Mouse (Mus musculus): ENCODE measurements around the gene Lcmt1. TPM values are rescaled to one million over a fixed set of nuclear protein-coding genes. Genes with fewer than 3 reads are reported as not detected.

Gene Lcmt1
- total and polyA plus RNA-seq, 3 experiments, result 26.4 to 34.8 (median 27.6) TPM

DNA sequence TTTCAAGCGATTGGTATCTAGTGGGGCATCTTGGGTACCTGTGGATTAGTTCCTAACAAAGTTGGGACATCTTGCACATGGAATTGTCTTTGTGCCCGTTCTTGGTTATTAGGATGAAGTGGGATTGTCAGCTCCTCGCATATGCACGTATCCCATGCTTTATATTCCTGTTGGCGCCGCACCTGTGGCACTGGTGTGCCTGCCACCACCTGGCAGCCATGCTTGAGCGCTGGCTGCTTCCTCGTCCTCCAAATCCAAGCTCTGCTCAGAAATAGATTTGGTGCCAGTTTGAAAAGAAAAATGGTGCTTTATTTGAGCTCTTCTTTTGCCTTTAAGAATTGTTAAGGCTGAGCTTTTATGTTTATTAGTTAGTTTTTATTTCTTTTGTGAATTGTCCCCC lies 28.3 kb downstream of the Lcmt1 start (continued):
- TF ChIP-seq SIN3A (IDR thresholded peaks at IDR 0.05; ENCODE audit: low read length) (no peak), E2F4 (IDR thresholded peaks at IDR 0.05; ENCODE audit: insufficient replicate concordance, low read depth, low read length) (no peak), ZMIZ1 (IDR thresholded peaks at IDR 0.05; ENCODE audit: low read depth, low read length) (no peak), POLR2A (IDR thresholded peaks at IDR 0.05; ENCODE audit: low read depth, low read length) (no peak)

DNA sequence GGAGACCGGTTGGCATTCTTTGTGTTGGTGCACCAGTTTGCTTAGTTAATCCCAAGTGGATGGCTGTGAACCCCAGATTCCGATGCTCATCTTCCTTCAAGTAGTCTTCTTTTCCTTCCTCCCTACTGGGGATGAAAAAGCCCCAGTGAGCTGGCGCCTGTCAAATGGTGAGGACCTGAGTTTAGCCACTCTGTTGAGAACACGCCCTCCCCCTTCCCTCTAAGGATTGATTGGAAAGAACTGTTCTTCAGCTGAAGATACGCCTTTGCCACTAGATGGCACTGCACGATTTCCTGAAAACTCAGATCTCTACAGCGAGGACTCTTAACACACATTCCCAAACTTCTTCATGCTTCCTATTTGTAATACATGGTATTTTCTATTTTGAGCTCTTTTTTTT lies 29.2 kb downstream of the Lcmt1 start:
- Histone ChIP-seq H3K9me3 (replicated peaks; ENCODE audit: low read length) (no peaks in the 10 kb centered on the region), H3K79me2 (replicated peaks; ENCODE audit: control insufficient read depth, extremely low read depth, insufficient read depth, poor library complexity, severe bottlenecking) (no peaks in the 10 kb centered on the region), H3K4me1 (ENCODE audit: control insufficient read depth in 1 of 2, insufficient read depth in 2 of 2) (peaks cover 11 to 26% of the 10 kb centered on the region in 2 experiments), H3K4me3 (replicated peaks in 1 of 3; ENCODE audit: low read depth in 2 of 3, low read length in 2 of 3, poor library complexity in 1 of 3) (no peak overlapping the region), H3K27ac (ENCODE audit: insufficient read depth, low read depth) (no peak overlapping the region), H3K27me3 (replicated peaks) (no peaks in the 10 kb centered on the region), H3K9ac (ENCODE audit: insufficient read depth, low read depth) (no peak overlapping the region), H3K4me2 (ENCODE audit: insufficient read depth, low read depth, poor library complexity, severe bottlenecking) (no peak overlapping the region), H3K36me3 (replicated peaks in 1 of 2; ENCODE audit: control insufficient read depth in 1 of 2, insufficient read depth in 1 of 2, low read length in 1 of 2) (peaks cover 0 to 35% of the 10 kb centered on the region in 2 experiments)
- peak; percentile 19; the same call in 1 of the 2 replicates for TF ChIP-seq ELF1 (IDR thresholded peaks at IDR 0.05; ENCODE audit: low read depth, low read length)
- no peak for TF ChIP-seq GABPA (IDR thresholded peaks at IDR 0.05; ENCODE audit: insufficient replicate concordance, low read depth, low read length)
- peak; percentile 73 for TF ChIP-seq SMC3 (IDR thresholded peaks at IDR 0.05; ENCODE audit: low read depth, low read length)
- TF ChIP-seq CTCF (conservative IDR thresholded peaks at IDR 0.05 in 1 of 2, IDR thresholded peaks at IDR 0.05 in 1 of 2; ENCODE audit: low read depth in 2 of 2, low read length in 2 of 2), result peak; percentile 38 to 84; a peak in 3 of 4 replicates
- peak; percentile 75 for TF ChIP-seq RAD21 (IDR thresholded peaks at IDR 0.05; ENCODE audit: low read depth, low read length)
- peak; percentile 47 for DNase-seq (ENCODE audit: extremely low read depth)
- in situ Hi-C loops (cut with MboI; ENCODE audit: low pct_ligation_motif_present, low pct_unique_long_range_greater_than_20kb, low sequenced_read_pairs), result no loop called here
- dilution Hi-C loops (cut with MboI; ENCODE audit: extremely low pct_ligation_motif_present, extremely low pct_unique_long_range_greater_than_20kb, low sequenced_read_pairs), result no loop called here

DNA sequence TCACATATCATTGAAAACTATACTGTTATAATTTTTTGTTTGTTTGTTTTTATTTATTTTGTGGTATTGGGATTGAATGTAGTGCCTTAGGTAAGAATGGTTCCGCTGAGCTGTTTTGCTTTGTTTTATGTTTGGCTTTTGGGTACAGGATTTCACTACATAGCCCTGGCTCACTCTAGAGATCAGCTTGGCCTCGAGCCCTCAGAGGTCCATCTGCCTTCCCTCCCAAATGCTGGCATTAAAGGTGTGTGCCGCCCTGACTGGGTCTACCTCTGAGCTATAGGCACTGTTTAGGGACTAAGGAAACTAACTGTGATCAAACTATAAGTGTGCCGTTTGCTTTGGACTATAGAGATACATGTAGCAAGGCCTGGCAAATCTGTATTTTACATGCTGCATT lies 29.7 kb downstream of the Lcmt1 start:
- Histone ChIP-seq H3K9ac (ENCODE audit: insufficient read depth, low read depth) (no peak overlapping the region), H3K27ac (ENCODE audit: insufficient read depth, low read depth) (no peak overlapping the region), H3K79me2 (replicated peaks; ENCODE audit: control insufficient read depth, extremely low read depth, insufficient read depth, poor library complexity, severe bottlenecking) (no peaks in the 10 kb centered on the region), H3K9me3 (replicated peaks; ENCODE audit: low read length) (no peaks in the 10 kb centered on the region), H3K4me2 (ENCODE audit: insufficient read depth, low read depth, poor library complexity, severe bottlenecking) (no peak overlapping the region), H3K4me1 (ENCODE audit: control insufficient read depth in 1 of 2, insufficient read depth in 2 of 2) (peaks cover 11 to 29% of the 10 kb centered on the region in 2 experiments), H3K4me3 (replicated peaks in 1 of 3; ENCODE audit: low read depth in 2 of 3, low read length in 2 of 3, poor library complexity in 1 of 3) (no peak overlapping the region), H3K27me3 (replicated peaks) (no peaks in the 10 kb centered on the region), H3K36me3 (replicated peaks in 1 of 2; ENCODE audit: control insufficient read depth in 1 of 2, insufficient read depth in 1 of 2, low read length in 1 of 2) (peaks cover 2 to 37% of the 10 kb centered on the region in 2 experiments)
- no peak for DNase-seq (ENCODE audit: extremely low read depth)
- in situ Hi-C loops (cut with MboI; ENCODE audit: low pct_ligation_motif_present, low pct_unique_long_range_greater_than_20kb, low sequenced_read_pairs), result no loop called here
- dilution Hi-C loops (cut with MboI; ENCODE audit: extremely low pct_ligation_motif_present, extremely low pct_unique_long_range_greater_than_20kb, low sequenced_read_pairs), result no loop called here
- TF ChIP-seq POLR2AphosphoS2 (IDR thresholded peaks at IDR 0.05; ENCODE audit: low read depth, low read length) (no peak), MAX (IDR thresholded peaks at IDR 0.05; ENCODE audit: low read length) (no peak), TCF12 (IDR thresholded peaks at IDR 0.05; ENCODE audit: low read depth, low read length) (no peak), MAZ (IDR thresholded peaks at IDR 0.05; ENCODE audit: low read depth, low read length) (no peak), ZNF384 (IDR thresholded peaks at IDR 0.05; ENCODE audit: low read depth, low read length) (no peak), SIN3A (IDR thresholded peaks at IDR 0.05; ENCODE audit: low read length) (no peak), CHD1 (IDR thresholded peaks at IDR 0.05; ENCODE audit: low read depth, low read length) (no peak), BHLHE40 (IDR thresholded peaks at IDR 0.05; ENCODE audit: low read depth, low read length) (no peak), ZC3H11A (IDR thresholded peaks at IDR 0.05; ENCODE audit: low read depth, low read length) (no peak), MYC (IDR thresholded peaks at IDR 0.05; ENCODE audit: low read depth, low read length) (no peak), JUND (conservative IDR thresholded peaks at IDR 0.05; ENCODE audit: low read depth, low read length) (no peak), EP300 (IDR thresholded peaks at IDR 0.05; ENCODE audit: low read length) (no peak)
